Mouse (Mus musculus): ENCODE data around the gene Iqschfp.

The Iqschfp gene

GRCm38 (mm10) chr3:68421849-68422248 lies 529.8 kb downstream of the Iqschfp start:
- DNase-seq (ENCODE audit: low read depth, low spot score), result no peak

GRCm38 (mm10) chr3:68428081-68428480 lies 536.0 kb downstream of the Iqschfp start:
- DNase-seq (ENCODE audit: low read depth, low spot score), result no peak

GRCm38 (mm10) chr3:68434435-68434834 lies 542.4 kb downstream of the Iqschfp start:
- DNase-seq (ENCODE audit: low read depth, low spot score), result no peak

- DNase-seq (ENCODE audit: low read depth, low spot score), result no peak
Measured at GRCm38 (mm10) chr3:68434897-68435296, 542.9 kb downstream of the Iqschfp start.

GRCm38 (mm10) chr3:68448480-68448879 lies 556.4 kb downstream of the Iqschfp start:
- no peak for DNase-seq (ENCODE audit: low read depth, low spot score)

- DNase-seq (ENCODE audit: low read depth, low spot score), result no peak
Measured at GRCm38 (mm10) chr3:68451634-68452033, 559.6 kb downstream of the Iqschfp start.

- DNase-seq (ENCODE audit: low read depth, low spot score), result no peak
Measured at GRCm38 (mm10) chr3:68453266-68453665, 561.2 kb downstream of the Iqschfp start.

- DNase-seq (ENCODE audit: low read depth, low spot score), result peak; percentile 43
Measured at GRCm38 (mm10) chr3:68453719-68454455, 561.9 kb downstream of the Iqschfp start.

GRCm38 (mm10) chr3:68466643-68467042 lies 574.6 kb downstream of the Iqschfp start:
- DNase-seq (ENCODE audit: low read depth, low spot score), result no peak

GRCm38 (mm10) chr3:68467941-68468687 lies 576.1 kb downstream of the Iqschfp start:
- peak; percentile 12 for DNase-seq (ENCODE audit: low read depth, low spot score)

GRCm38 (mm10) chr3:68469643-68470042 lies 577.6 kb downstream of the Iqschfp start:
- no peak for DNase-seq (ENCODE audit: low read depth, low spot score)

GRCm38 (mm10) chr3:68470061-68470460 lies 578.0 kb downstream of the Iqschfp start:
- DNase-seq (ENCODE audit: low read depth, low spot score), result no peak

GRCm38 (mm10) chr3:68470622-68471021 lies 578.6 kb downstream of the Iqschfp start:
- DNase-seq (ENCODE audit: low read depth, low spot score), result no peak

- no peak for DNase-seq (ENCODE audit: low read depth, low spot score)
Measured at GRCm38 (mm10) chr3:68476336-68476735, 584.3 kb downstream of the Iqschfp start.

GRCm38 (mm10) chr3:68477478-68477877 lies 585.4 kb downstream of the Iqschfp start:
- no peak for DNase-seq (ENCODE audit: low read depth, low spot score)

- DNase-seq (ENCODE audit: low read depth, low spot score), result peak; percentile 23
Measured at GRCm38 (mm10) chr3:68479266-68479665, 587.2 kb downstream of the Iqschfp start.

- DNase-seq (ENCODE audit: low read depth, low spot score), result no peak
Measured at GRCm38 (mm10) chr3:68483517-68483916, 591.5 kb downstream of the Iqschfp start.

GRCm38 (mm10) chr3:68484021-68484420 lies 592.0 kb downstream of the Iqschfp start:
- DNase-seq (ENCODE audit: low read depth, low spot score), result no peak

GRCm38 (mm10) chr3:68484561-68484960 lies 592.5 kb downstream of the Iqschfp start:
- DNase-seq (ENCODE audit: low read depth, low spot score), result no peak

- DNase-seq (ENCODE audit: low read depth, low spot score), result no peak
Measured at GRCm38 (mm10) chr3:68487621-68488020, 595.6 kb downstream of the Iqschfp start.

GRCm38 (mm10) chr3:68488316-68488715 lies 596.3 kb downstream of the Iqschfp start:
- DNase-seq (ENCODE audit: low read depth, low spot score), result no peak

GRCm38 (mm10) chr3:68491516-68491915 lies 599.5 kb downstream of the Iqschfp start:
- DNase-seq (ENCODE audit: low read depth, low spot score), result no peak

GRCm38 (mm10) chr3:68492066-68492465 lies 600.0 kb downstream of the Iqschfp start:
- no peak for DNase-seq (ENCODE audit: low read depth, low spot score)
